Mouse (Mus musculus) liver, embryonic 14.5 days (tissue): ENCODE data around the gene Nccrp1.

Experiments used
- CTCF ChIP-seq: IDR thresholded peaks from 2 replicates; pipeline ENCODE4 v1.5.1; 2016; ENCODE audit warnings: antibody characterized with exemption, low read depth, control low read depth
- EP300 ChIP-seq: IDR thresholded peaks from 2 replicates; pipeline ENCODE4 v1.6.1; 2016; ENCODE audit warnings: antibody characterized with exemption, low read depth

DNA sequence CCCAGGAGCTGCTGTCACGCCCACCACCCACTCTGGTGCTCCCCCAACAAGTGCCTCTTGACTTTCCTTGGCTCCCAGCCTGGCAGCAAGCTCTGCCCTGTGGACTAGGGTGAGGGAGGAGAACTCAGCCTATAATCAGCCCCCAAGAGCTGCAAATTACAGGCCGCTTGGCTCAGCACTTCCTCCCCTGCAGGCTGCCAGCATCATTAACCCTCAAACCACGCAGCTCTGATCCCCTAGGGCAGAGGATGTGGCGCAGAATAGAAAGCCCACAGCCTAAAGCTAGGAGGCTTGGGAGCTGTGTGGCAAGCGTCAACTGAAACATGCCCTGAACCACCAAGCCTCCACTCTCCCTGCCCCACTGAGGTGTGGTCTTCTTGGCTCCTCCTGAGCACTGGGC, 18.4 kb upstream of the Nccrp1 start:
- no peak for TF ChIP-seq CTCF
- no peak for TF ChIP-seq EP300
